Mouse (Mus musculus) MEL (cell line): ENCODE data around the gene Vps13d.

Experiments
- CTCF ChIP-seq, 3 experiments: IDR thresholded peaks in 2 of 3; conservative IDR thresholded peaks in 1 of 3; 2 replicates each; pipeline ENCODE4 v1.5.1; 2011 to 2012; ENCODE audit warnings: low read length in 3 of 3, low read depth in 2 of 3, mild to moderate bottlenecking in 2 of 3, improper control_type of control experiment in 1 of 3, inconsistent platforms in 1 of 3, mixed read lengths in 1 of 3, moderate library complexity in 1 of 3; ENCODE audit not compliant: control insufficient read depth in 1 of 3, insufficient read depth in 1 of 3, poor library complexity in 1 of 3, severe bottlenecking in 1 of 3
- E2F4 ChIP-seq: IDR thresholded peaks from 2 replicates; pipeline ENCODE4 v1.6.1; 2011; ENCODE audit warnings: low read depth, low read length, improper control_type of control experiment, borderline replicate concordance
- KAT2A ChIP-seq: conservative IDR thresholded peaks from 2 replicates; pipeline ENCODE4 v1.6.1; 2012; ENCODE audit warnings: low read depth, low read length, improper control_type of control experiment, inconsistent platforms
- MAFK ChIP-seq: IDR thresholded peaks from 2 replicates; pipeline ENCODE4 v1.6.1; 2011; ENCODE audit warnings: low read depth, mild to moderate bottlenecking, low read length, improper control_type of control experiment, borderline replicate concordance
- MEF2A ChIP-seq: IDR thresholded peaks from 2 replicates; pipeline ENCODE4 v1.6.1; 2014; ENCODE audit warnings: low read depth, mild to moderate bottlenecking, inconsistent platforms, low read length, improper control_type of control experiment; ENCODE audit not compliant: poor library complexity, insufficient replicate concordance, severe bottlenecking; ENCODE audit errors: extremely low read depth
- MYB ChIP-seq: IDR thresholded peaks from 2 replicates; pipeline ENCODE4 v1.6.1; 2011; ENCODE audit warnings: mild to moderate bottlenecking, low read depth, low read length, improper control_type of control experiment
- NRF1 ChIP-seq: IDR thresholded peaks from 2 replicates; pipeline ENCODE4 v1.6.1; 2014; ENCODE audit warnings: low read depth, mild to moderate bottlenecking, inconsistent platforms, low read length, improper control_type of control experiment, moderate library complexity; ENCODE audit not compliant: poor library complexity, insufficient read depth, severe bottlenecking
- POLR2A ChIP-seq, 2 experiments: IDR thresholded peaks; 2 replicates each; pipeline ENCODE4 v1.6.1; 2011 to 2012; ENCODE audit warnings: low read length in 2 of 2, mild to moderate bottlenecking in 2 of 2, control low read depth in 1 of 2, improper control_type of control experiment in 1 of 2, low read depth in 1 of 2, moderate library complexity in 1 of 2; ENCODE audit not compliant: control insufficient read depth in 1 of 2, insufficient read depth in 1 of 2, poor library complexity in 1 of 2
- POLR2AphosphoS2 ChIP-seq: IDR thresholded peaks from 2 replicates; pipeline ENCODE4 v1.6.1; 2011; ENCODE audit warnings: low read length, improper control_type of control experiment
- TBP ChIP-seq: IDR thresholded peaks from 2 replicates; pipeline ENCODE4 v1.8.0; 2011; ENCODE audit warnings: low read depth, low read length, improper control_type of control experiment
- ZKSCAN1 ChIP-seq: IDR thresholded peaks from 2 replicates; pipeline ENCODE4 v1.6.1; 2012; ENCODE audit warnings: low read depth, mild to moderate bottlenecking, inconsistent platforms, low read length, improper control_type of control experiment, moderate library complexity
- ZMIZ1 ChIP-seq: IDR thresholded peaks from 2 replicates; pipeline ENCODE4 v1.6.1; 2012; ENCODE audit warnings: low read depth, mild to moderate bottlenecking, inconsistent platforms, low read length, improper control_type of control experiment, moderate library complexity

DNA sequence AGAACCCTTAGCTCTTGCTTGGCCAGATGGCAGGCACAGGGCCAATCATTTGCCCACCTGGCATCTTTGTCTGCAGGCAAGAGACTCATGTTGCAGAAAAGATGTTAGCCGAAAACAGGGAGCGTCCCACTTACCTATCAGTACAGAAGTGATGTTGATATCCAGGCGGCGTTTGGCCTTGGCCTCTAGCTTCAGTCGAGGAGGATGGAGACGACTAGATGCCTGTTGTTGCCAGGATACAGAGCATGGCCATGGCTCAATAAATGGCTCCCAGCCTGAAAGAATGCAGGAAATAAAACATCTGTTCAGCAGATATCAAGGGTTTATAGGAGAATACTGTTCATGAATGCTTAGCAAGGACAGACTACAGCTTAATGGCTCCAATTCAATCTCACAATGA is 88.0 kb downstream of the Vps13d start:
- TF ChIP-seq POLR2A (IDR thresholded peaks at IDR 0.05; ENCODE audit: control insufficient read depth in 1 of 2, insufficient read depth in 1 of 2, low read depth in 1 of 2, low read length in 2 of 2, poor library complexity in 1 of 2): no peak
- no peak for TF ChIP-seq ZMIZ1
- TF ChIP-seq MYB: no peak
- no peak for TF ChIP-seq NRF1
- TF ChIP-seq CTCF (IDR thresholded peaks at IDR 0.05 in 2 of 3, conservative IDR thresholded peaks at IDR 0.05 in 1 of 3; ENCODE audit: control insufficient read depth in 1 of 3, insufficient read depth in 1 of 3, low read depth in 2 of 3, low read length in 3 of 3, poor library complexity in 1 of 3, severe bottlenecking in 1 of 3): no peak
- no peak for TF ChIP-seq MAFK
- TF ChIP-seq POLR2AphosphoS2: no peak
- no peak for TF ChIP-seq KAT2A
- no peak for TF ChIP-seq ZKSCAN1
- TF ChIP-seq TBP: no peak
- no peak for TF ChIP-seq E2F4
- TF ChIP-seq MEF2A: no peak
